Mouse (Mus musculus) embryo, embryonic 9.5 days (tissue): ENCODE data around the gene Nme7.

ENCODE experiments used
- DNase-seq: peaks from one replicate; pipeline ENCODE4 v3.0.0-alpha.2; 2017; ENCODE audit errors: extremely low spot score

The Nme7 gene

DNA sequence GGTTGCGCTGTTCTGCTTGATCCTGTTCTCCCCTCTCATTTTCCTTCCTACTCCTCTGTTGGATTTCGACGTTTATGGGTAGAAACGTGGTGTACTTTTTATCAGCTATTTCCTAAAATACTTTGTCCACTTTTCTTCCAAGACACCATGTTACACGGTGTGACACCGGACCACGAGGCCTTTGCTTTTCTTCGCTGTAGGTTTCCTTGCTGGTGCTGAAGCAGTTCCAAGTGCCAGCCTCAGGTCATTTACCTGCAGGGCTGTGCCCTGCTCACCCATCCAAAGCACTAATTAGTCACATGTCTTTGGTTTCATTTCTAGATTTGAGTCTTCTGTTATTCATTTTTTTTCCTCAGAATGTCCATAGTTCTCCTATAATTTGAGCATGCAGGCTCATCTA lies 79.7 kb downstream of the Nme7 start:
- DNase-seq = no peak

DNA sequence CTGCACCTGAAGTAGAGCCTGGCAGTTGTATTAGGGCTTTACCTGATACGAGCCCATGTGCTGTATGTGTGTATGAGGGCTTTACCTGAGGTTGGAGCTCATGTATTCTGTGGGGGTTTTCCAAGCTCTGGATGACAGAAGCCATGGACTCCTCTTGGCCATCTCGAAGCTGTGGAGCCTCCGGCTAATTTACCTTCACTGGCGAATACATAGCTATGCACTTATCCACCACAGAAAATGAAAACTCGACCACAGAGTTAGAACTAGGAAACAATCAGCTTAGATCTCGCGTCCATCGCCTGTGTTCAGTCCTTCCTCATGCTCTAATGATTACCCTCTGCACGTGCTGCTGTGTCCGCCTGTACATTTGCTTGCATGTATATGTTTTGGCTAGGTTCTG lies 80.4 kb downstream of the Nme7 start:
- DNase-seq = no peak

DNA sequence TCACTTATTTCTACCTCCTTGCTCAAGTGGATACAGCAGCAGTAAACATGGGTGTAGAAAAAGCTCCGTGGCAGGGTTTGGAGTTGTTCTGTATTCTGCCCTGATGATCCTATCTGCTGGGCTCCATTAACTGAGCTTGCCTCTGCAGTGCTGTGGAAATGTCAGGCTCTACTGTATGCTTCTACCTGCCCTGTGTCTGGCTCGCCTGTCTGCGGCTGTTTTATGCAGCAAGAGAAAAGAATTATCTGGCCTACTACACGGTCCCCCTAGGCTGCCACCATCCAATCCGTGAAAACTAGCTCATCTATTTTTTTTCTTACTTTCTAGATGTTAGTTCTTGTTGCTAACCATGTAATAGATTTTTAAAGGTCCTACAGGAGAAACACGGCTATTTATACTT lies 81.1 kb downstream of the Nme7 start:
- no peak for DNase-seq

DNA sequence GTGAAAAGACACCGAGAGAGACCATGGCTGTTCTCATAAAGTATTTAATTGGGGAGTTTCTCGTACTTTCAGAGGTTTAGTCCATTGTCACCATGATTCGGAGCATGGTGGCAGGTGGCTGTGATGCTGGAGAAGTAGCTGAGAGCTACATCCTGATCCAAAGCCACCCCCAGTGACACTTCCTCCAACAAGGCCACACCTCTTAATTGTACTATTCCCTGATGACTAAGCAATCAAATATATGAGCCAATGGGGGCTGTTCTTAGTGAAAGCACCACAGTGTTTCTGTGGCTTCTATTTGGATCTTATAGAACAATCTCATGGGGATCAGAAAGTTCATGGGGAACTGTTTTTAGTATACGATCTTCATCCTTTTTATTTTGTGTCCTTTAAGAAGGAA lies 85.8 kb downstream of the Nme7 start:
- no peak for DNase-seq

DNA sequence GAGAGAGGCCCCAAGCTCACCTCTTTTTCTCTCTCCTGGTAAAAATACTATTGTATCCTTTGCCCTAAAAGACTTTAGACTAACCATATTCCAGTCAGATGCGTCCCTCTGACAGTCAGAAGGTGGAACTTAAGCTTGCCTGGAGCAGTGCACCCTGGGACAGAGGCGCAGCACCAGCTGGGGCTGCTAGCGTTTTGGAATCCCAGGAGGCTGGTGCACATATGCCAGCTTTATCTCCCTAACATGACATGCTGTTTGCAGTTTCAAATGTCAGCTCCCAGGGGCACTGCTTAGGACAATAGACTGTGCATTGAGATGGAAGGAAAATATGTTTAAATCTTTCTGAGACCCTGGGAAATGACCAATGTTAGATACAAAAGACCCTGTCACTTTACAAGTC lies 88.3 kb downstream of the Nme7 start:
- no peak for DNase-seq

DNA sequence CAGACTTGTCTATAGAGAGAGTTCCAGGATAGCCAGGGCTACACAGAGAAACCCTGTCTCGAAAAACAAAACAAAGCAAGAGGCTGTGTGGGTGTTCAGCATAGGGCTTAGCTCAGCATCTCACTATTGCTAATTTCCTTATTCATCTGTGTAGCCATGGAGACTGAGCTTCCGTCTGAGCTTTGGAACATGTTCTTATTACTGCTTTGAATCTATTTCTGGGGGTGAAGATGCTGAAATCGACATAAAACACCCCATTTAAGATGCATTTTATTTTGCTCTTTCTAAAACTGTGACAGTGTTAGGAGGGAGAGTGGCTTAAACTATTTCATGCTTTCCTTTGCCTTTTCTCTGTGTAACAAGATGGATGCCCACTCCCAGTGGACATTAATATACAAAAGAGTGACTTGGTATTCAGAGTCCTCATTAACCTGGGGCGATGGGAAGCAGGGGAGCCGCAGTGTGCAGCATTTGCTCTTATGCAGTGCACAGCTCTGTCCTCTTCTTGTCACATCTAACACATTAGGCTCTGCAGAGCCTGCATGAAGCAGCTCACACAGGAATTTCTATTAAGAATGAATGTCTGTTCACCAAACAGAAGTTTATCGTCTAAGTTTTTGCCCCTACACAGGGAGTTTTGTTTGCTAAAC lies 91.3 kb downstream of the Nme7 start:
- no peak for DNase-seq

DNA sequence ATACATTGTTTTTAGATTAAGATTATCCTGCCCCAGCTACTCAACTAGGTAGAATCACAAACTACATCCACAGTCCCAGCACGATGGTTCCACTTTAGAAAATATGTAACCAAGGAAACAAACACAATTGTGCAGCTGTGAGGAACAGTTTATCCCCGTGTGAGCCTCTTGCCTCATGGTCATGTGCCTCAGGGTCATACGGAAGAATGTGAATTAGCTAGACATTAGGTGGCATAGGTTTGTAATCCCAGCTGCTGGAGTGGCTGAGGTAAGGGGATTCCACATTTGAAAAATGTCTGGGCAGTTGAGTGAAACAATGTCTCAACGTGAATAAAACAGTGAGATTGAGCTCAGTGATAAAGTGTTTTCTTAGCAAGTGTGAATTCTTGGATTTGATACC lies 93.8 kb downstream of the Nme7 start:
- no peak for DNase-seq

DNA sequence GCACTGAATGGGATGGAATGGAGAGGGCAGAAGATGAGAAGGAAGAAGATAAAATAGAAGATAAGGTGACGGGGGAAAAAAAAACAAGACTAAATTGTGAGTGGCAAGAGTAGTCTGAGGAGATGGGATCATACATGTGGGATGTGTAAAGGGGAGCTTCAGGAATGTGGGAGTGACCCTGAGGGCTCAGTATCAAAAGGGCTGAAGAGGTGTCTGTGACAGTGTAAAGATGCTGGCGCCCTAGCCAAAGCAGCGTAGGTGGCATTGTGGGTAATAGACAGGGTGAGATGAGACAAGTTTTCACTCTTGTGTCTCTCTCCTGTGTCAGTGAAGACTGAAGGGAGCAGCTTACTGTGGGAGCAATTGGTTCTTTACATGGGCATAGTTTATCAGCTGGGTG lies 95.7 kb downstream of the Nme7 start:
- DNase-seq = no peak

DNA sequence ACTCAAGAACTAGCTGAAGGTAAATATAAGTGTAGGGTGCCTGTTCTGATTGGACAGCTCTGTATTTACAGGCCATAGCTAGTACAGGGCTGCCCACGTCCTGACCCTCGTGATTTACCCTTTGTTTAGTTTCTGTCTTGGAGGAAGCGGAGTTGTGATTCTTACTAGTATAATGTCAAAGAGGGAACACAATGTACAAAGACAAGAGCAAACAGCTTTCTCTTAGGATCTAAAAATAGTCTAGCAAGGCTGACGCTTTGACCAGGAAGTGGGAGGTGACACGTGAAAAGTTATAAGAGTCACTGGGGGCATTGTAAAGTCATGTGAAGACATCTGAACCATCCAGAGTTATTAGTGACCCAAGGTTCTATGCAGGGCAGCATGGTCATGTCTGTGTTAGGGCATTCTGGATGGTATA lies 101.5 kb downstream of the Nme7 start:
- no peak for DNase-seq

DNA sequence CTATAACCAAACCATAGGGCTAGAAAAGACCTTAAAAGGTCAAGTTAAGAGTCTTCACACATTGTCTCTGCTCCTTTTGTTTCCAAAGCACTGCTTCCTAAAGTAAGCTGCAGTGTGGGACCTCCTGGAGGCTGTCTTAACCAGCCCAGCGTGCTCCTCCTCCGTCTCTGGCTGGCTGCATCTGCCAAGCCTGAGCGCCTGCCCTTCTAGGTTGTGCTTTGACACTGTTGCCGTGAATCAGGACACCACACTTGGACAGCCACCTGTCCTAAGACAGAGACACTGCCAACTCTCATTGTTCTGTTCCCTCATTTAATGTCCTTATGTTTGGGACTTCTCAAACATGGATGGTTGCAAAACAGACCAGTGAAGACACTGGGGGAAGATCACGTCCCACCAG lies 102.6 kb downstream of the Nme7 start:
- DNase-seq = no peak

DNA sequence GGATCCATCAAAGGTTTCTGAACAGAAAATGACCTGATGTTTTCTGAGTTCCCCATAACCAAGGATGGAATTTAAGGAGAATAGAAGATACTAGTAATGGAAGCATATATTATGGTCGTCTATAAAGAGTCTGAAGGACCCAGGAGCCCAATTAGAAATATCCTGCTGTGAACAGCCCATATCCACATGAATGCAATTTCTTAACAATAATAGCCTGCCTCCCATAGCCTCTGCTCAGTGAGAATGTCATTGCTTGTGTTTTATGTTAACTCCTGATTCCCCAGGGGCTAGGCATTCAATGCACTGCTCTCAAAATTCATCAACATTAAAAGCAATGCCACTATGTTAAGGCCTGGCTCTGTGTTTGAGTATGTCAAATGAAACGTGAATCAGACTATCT lies 104.7 kb downstream of the Nme7 start:
- no peak for DNase-seq

DNA sequence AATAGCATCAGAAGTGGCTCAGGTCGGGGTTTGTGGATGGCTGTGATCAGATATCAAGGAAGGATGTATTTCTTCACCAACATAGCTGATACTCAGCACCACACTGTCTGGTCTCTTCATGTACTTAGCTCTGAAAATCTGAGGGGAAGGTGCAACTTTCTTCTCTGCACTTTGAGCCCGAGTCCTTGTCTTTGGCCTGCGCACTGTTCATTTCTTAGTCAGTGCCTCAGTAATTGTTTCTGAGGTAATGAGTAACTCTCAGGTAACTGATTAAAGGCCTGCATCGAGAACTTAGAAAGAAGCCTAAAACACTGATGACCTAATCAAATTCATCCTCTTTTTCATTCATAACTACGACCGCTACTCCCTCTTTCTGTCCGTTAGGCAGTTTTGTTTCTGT lies 107.4 kb downstream of the Nme7 start:
- DNase-seq = no peak

DNA sequence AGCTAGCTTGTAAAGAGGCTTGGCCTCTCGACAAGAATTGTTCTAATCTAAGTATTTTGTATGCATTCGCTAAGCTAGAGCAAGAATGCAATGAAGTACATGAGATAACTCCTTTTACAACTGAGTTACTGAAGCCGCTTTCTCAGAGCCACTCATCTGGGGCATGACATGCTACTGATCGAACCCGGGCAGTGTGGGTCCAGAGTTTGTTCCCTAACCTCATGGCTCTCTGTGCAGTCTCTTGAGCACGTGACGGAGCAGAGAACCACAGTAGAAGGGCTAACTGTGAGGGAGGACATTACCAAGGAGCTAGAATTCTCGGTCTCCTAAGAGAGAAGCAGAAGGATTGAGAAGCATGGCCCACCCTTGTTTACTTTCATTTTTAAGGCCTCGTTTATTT lies 109.0 kb downstream of the Nme7 start:
- DNase-seq = no peak

DNA sequence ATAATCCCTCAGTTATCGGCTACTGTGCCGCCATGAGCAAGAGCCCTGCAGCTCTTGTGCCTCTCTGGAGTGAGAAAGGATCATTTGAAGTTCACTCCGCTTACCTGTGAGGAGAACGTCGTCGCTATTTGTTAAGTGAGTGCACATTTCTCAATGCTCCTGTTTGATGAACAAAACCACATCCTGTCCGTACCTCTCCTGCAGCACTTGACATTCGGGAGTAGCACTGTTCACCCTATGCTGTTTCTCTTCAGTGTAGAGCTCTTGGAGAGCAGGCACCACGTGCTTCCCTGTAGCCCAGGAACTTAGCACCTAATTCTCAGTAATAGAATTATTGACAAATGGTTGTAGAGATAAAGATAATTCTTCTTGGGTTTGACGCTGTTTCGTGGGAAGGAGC lies 109.7 kb downstream of the Nme7 start:
- DNase-seq = no peak

DNA sequence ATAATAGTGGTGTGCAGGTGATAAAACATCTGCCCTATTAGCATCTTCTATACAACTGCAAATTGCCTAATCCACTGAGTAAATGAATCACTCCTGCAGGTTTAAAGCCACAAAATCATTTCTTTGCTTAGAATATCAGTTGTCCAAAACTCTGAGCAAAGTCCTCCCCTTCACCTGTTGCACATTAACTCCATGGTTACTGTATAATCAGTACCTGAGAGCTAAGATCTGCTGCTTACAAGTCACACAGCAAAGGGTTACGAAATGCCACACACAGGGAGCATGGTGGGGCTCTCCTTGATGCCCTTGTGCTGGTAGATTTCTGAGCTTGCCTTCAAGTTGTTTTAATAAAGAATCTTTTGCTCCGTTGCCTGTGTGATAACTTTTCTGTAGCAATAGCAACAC lies 111.4 kb downstream of the Nme7 start:
- DNase-seq = no peak

DNA sequence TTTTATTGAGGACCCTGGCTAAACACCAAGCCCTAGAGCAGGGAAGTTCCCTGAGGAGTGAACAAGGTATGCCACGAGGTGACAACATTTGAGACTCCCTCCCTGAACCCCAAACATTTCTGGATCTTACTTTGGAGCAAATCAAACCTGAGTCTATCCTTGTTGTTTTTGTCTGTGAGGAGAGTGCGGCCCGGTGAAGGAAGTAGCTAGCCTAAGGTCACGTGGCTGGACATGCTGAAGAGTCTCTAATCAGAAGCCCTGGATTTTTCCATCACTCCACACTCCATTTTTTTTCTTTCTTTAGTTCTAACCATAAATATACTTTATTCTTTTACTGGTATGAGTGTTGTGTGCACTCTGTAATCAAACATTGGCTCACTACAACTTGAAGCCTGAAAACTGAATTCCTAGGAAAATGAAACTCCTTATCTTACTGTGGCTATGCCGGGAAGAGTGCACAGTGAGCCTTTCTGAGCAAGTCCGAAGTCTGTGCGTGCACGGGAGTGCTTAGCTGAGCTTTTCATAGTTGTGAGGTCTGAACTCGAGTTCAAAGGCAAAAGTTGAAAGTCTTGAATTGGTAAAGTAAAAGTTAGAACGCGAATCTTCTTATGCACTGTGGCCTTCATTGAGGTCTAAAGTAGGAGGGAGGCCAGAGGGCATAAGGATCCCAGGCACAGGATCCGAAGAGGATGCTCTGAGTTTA lies 112.9 kb downstream of the Nme7 start:
- DNase-seq = no peak

DNA sequence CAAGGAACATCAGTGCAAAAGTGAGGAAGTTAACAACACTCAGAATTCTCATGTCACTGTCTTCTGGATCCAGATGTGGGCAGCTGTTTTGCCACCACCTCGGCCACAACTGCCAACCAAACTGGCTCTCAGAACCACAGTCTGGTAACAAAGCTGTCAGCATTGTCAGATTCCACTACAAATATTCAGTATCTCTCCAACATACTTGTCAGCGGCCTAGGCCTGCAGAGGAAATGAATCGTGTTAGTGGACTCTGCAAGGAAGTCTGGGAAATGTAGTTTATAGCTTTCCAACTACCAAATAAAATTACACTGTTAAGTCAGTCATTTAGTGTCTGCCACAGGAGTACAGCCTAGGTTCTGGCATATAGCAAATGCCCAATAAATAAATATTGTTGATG lies 113.7 kb downstream of the Nme7 start:
- no peak for DNase-seq

DNA sequence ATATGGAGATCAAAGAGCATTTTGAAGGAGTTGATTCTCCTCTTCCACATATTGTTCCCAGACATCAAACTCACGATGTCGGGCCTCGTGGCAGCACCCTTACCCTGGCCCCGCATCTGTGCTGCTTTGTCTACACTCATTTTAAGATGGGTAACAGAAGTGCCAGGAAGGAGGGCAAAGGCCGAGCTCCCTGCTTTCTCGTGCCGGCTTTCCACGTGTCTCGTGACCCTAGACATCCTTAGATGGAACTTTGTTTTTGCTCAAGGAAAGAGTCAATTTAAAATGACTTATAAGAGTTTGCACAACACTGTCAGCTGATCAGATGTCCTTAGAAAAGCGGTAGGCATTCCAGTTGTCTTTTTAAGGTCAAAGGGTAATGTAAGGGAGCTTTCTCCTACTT lies 114.4 kb downstream of the Nme7 start:
- no peak for DNase-seq

DNA sequence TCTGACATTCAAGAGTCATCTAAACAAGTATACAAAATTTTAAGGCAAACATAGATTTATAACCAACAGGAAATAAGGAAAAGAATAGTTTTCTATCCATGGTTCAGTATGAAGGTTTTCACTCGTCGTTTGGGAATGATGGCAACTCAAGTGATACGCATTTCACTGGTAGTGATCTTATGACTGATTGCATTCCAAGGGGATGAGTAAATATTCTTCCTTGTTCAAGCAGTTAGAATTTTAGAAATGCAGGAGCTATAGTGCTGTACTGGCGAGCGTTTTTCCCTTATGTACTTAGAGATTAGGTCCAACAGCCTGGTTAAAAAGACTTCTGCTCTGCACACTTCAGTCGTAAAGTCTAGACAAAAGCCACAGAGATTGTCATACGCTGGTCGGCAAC lies 115.5 kb downstream of the Nme7 start:
- no peak for DNase-seq

DNA sequence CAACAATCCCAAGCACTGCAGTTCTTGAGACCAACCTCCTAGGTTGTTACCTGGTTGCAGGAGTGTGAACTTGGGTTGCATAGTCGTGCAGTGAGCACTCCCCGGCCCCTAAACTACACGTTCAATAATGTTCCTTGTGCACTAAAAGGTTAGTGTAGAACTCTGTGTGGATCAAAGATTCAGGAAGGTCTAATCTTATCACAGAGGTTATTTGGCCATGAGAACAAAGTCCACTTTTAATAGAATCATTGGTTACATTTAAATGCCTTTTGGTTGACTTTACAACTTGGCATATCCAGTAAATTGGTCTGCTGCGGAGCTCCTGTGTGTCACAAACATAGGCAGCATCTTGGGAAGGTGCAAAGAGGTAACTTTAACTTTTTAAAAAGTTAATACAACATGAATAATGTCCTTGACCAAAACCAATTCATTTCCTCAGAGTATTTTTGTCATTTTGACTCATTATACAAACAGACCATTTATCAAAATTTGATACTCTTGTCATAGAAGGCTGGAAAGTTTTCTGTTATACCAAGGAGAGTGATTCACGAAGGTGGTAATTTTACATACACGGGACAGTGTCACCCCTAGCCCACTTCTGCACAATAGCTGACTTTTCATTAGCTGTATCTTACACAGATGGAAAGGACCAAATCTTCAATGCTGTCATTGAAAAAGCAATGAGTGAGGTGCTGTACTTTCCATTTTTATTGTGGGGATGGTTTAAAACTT lies 116.9 kb downstream of the Nme7 start:
- DNase-seq = no peak

DNA sequence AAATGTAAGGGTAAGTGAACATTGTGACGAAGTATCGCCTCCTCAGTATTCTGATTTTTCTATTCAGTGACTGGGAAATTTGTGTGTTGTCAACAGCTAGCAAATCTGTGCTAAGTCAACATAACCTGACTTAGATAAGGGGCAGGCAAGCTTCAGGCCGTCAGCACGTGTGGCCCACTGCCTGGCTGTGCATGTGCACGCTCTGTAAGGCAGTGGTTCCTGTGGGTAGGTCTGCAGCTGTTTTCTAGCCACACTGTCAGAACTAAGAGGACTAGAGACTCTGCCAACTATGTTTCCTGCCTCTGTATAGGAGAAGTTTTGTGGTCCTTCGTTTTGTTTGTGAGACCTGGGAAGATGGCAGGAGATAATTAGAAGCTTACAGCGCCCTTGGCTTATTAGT lies 122.3 kb downstream of the Nme7 start:
- DNase-seq = no peak

DNA sequence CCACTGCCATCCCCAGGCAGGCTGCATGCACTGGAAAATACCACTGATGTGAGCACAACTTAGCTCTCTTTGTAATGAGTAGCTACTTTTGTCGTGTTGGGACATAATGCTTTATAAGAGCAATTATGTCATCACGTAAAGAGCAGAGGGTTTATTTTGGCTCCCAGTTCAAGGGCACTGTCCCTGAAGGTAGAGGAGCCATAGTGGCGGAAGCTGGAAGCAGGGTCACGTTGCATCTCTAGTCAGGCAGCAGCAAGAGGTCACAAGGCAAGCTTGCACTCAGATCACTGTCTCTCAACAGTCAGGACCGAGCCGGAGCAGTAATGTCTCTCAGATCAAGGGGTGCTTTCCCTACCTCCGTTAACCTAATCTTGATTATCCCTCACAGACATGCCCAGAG lies 123.9 kb downstream of the Nme7 start:
- no peak for DNase-seq

DNA sequence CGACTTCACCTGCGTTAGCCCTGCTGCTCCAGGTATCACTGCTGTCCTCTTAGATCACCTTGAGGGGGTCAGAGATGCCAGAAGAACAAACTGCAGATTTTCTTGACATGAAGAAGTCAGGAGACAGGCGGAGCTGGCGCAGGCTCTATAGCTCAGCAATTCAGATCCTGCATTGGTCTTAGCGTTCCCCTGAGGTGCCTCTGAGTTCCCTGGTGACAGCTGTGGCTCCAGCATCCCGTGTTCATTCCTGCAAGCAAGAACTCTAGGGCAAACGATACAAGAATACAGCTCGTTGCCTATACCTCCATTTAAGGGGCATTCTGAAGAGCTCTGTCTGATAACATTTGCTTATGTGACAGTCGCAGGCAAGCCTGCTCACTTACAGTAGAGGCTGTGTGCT lies 124.7 kb downstream of the Nme7 start:
- DNase-seq = no peak
